Mouse (Mus musculus) hindbrain, embryonic 15.5 days (tissue): ENCODE measurements around the gene Pithd1. TPM values are rescaled to one million over a fixed set of nuclear protein-coding genes. Genes with fewer than 3 reads are reported as not detected.

Experiments used
- polyA plus RNA-seq: library from polyadenylated mRNA; unstranded; fragments of >200 nt; fragmentation: Nextera tagmentation; extraction: Ambion mirVana; gene quantifications from 2 replicates; pipeline ENCODE4 v1.2.1, GENCODE M21; 2015

Pithd1 gene
- polyA plus RNA-seq, 1 experiment from 2014 or later, result 63.6 TPM

Other genes starting within 250 kb of the Pithd1 start
- gene Myom3, start 227.5 kb downstream of the Pithd1 start, polyA plus RNA-seq, result 0.31 and 0.38 TPM in 2 replicates
- gene Srsf10, start 131.5 kb downstream of the Pithd1 start, polyA plus RNA-seq, result 164 and 168 TPM in 2 replicates
- gene Pnrc2, start 113.4 kb downstream of the Pithd1 start, polyA plus RNA-seq, result 97.7 and 97.9 TPM in 2 replicates
- gene Cnr2, start 91.9 kb downstream of the Pithd1 start, polyA plus RNA-seq, result 0.05 and 0.26 TPM in 2 replicates
- 63.5 and 72.8 TPM in 2 replicates for gene Fuca1, start 66.5 kb downstream of the Pithd1 start, polyA plus RNA-seq
- 58.9 and 61.5 TPM in 2 replicates for gene Hmgcl, start 40.8 kb downstream of the Pithd1 start, polyA plus RNA-seq
- gene Gale, start 23.5 kb downstream of the Pithd1 start, polyA plus RNA-seq, result 43.8 and 48.1 TPM in 2 replicates
- 200 and 214 TPM in 2 replicates for gene Lypla2, start 14.6 kb downstream of the Pithd1 start, polyA plus RNA-seq
- gene Eloa, start 34.5 kb upstream of the Pithd1 start, polyA plus RNA-seq, result 26.9 and 27.2 TPM in 2 replicates
- 257 and 270 TPM in 2 replicates for gene Rpl11, start 66.2 kb upstream of the Pithd1 start, polyA plus RNA-seq
- gene Id3, start 156.2 kb upstream of the Pithd1 start, polyA plus RNA-seq, result 208 TPM in 2 replicates
- 2.8 and 3.6 TPM in 2 replicates for gene E2f2, start 185.1 kb upstream of the Pithd1 start, polyA plus RNA-seq
- 5.8 and 6.5 TPM in 2 replicates for gene Asap3, start 219.1 kb upstream of the Pithd1 start, polyA plus RNA-seq